Mouse (Mus musculus): ENCODE measurements around the gene Ppfia4. TPM values are rescaled to one million over a fixed set of nuclear protein-coding genes. Genes with fewer than 3 reads are reported as not detected.

The Ppfia4 gene
- polyA plus RNA-seq, 1 experiment: 35.8 TPM

- no peak overlapping the region for H3K4me2 ChIP-seq (ENCODE audit: low read depth)
- H3K36me3 ChIP-seq (ENCODE audit: control insufficient read depth, insufficient read depth): no peaks in the 10 kb centered on the region
- H3K27me3 ChIP-seq (ENCODE audit: control insufficient read depth, insufficient read depth, insufficient read length): no peaks in the 10 kb centered on the region
- no peak overlapping the region for H3K4me3 ChIP-seq
- peak in 2 of 3 experiments; percentile 33 to 58 for TF ChIP-seq MYOD1 (IDR thresholded peaks at IDR 0.05; ENCODE audit: control insufficient read depth in 1 of 3, insufficient read length in 2 of 3, low read depth in 2 of 3)
- peak; percentile 22 for TF ChIP-seq POLR2A (IDR thresholded peaks at IDR 0.05; ENCODE audit: insufficient read length, low read depth)
- TF ChIP-seq E2F4 (IDR thresholded peaks at IDR 0.05; ENCODE audit: insufficient read depth): no peak
- TF ChIP-seq TCF3 (IDR thresholded peaks at IDR 0.05; ENCODE audit: insufficient read length, low read depth): no peak
- no peak for TF ChIP-seq CEBPB (IDR thresholded peaks at IDR 0.05; ENCODE audit: insufficient read depth, poor library complexity, severe bottlenecking)
- TF ChIP-seq SRF (IDR thresholded peaks at IDR 0.05; ENCODE audit: control insufficient read depth, insufficient read length, low read depth): no peak
- no peak for TF ChIP-seq POLR2AphosphoS2 (IDR thresholded peaks at IDR 0.05; ENCODE audit: insufficient read length, low read depth)
- TF ChIP-seq MAX (IDR thresholded peaks at IDR 0.05; ENCODE audit: low read depth): no peak
- peak in 1 of 3 experiments; percentile 67 for TF ChIP-seq MYOG (IDR thresholded peaks at IDR 0.05; ENCODE audit: control insufficient read depth in 1 of 3, insufficient read depth in 1 of 3, insufficient read length in 2 of 3, low read depth in 2 of 3)
- TF ChIP-seq REST (IDR thresholded peaks at IDR 0.05; ENCODE audit: insufficient read depth, insufficient read length): no peak
- no peak for TF ChIP-seq USF1 (IDR thresholded peaks at IDR 0.05; ENCODE audit: low read depth)
- no peak for TF ChIP-seq TCF12 (IDR thresholded peaks at IDR 0.05; ENCODE audit: insufficient read depth, poor library complexity, severe bottlenecking)
- no peak overlapping the region for H3ac ChIP-seq (ENCODE audit: control insufficient read depth, insufficient read length)
- H3K79me2 ChIP-seq (ENCODE audit: control insufficient read depth, insufficient read depth): no peaks in the 10 kb centered on the region
Measured at GRCm38 (mm10) chr1:134297265-134297664, 35.5 kb downstream of the Ppfia4 start.

DNA sequence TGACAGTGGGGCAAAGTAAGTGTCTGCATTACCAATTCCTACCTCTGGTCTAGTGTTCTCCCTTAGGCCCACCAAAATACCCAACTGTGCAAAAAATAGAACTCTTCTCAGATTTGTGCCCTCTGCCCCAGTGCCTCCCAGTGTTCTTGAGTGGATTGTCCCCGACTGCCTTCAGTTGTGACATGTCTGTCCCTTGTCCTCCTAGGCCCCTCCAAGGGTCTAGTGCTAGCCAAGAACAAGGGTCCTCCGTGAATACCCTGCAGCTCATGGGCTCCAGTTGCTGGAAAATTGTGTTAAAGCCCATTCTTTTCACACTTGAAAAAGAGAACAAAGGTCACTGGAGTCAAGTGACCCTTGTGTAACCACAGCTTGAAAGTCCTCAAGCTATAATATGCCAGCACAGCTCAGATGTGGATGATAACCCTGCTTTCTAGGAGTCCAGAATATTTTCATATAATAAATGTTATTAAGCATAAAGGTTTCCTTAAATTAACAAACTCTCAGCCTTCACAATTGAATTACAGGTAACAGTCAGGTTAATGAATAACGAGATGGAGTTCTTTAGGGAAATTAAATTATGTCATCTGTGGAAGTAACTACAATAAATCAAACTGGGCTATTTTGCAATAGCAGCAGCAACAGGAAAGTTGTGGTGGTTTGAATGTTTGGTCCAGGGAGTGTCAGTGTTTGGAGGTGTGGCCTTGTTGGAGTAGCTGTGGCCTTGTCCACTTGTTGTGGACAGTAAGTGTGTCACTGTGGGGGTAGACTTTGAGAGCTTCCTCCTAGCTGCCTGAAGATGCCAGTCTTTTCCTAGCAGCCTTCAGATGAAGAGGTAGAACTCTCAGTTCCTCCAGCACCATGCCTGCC, 38.8 kb downstream of the Ppfia4 start:
- H3ac ChIP-seq (ENCODE audit: control insufficient read depth, insufficient read length): no peak overlapping the region
- no peak overlapping the region for H3K4me3 ChIP-seq
- H3K27me3 ChIP-seq (ENCODE audit: control insufficient read depth, insufficient read depth, insufficient read length): no peaks in the 10 kb centered on the region
- peak overlapping the region; percentile 80 for H3K4me2 ChIP-seq (ENCODE audit: low read depth)
- no peaks in the 10 kb centered on the region for H3K79me2 ChIP-seq (ENCODE audit: control insufficient read depth, insufficient read depth)
- no peaks in the 10 kb centered on the region for H3K36me3 ChIP-seq (ENCODE audit: control insufficient read depth, insufficient read depth)
- TF ChIP-seq POLR2AphosphoS2 (IDR thresholded peaks at IDR 0.05; ENCODE audit: insufficient read length, low read depth) (peak; percentile 90), CEBPB (IDR thresholded peaks at IDR 0.05; ENCODE audit: insufficient read depth, poor library complexity, severe bottlenecking) (peak; percentile 46; the same call in 1 of the 2 replicates), MAX (IDR thresholded peaks at IDR 0.05; ENCODE audit: low read depth) (no peak), SRF (IDR thresholded peaks at IDR 0.05; ENCODE audit: control insufficient read depth, insufficient read length, low read depth) (no peak), POLR2A (IDR thresholded peaks at IDR 0.05; ENCODE audit: insufficient read length, low read depth) (peak; percentile 53)

GRCm38 (mm10) chr1:134293276-134293675, 39.5 kb downstream of the Ppfia4 start:
- H3K4me3 ChIP-seq: peak overlapping the region; percentile 84
- H3K36me3 ChIP-seq (ENCODE audit: control insufficient read depth, insufficient read depth): no peaks in the 10 kb centered on the region
- no peaks in the 10 kb centered on the region for H3K27me3 ChIP-seq (ENCODE audit: control insufficient read depth, insufficient read depth, insufficient read length)
- H3K79me2 ChIP-seq (ENCODE audit: control insufficient read depth, insufficient read depth): no peaks in the 10 kb centered on the region
- peak overlapping the region; percentile 80 for H3K4me2 ChIP-seq (ENCODE audit: low read depth)
- TF ChIP-seq MYOG (IDR thresholded peaks at IDR 0.05; ENCODE audit: control insufficient read depth in 1 of 3, insufficient read depth in 1 of 3, insufficient read length in 2 of 3, low read depth in 2 of 3) (no peak), POLR2AphosphoS2 (IDR thresholded peaks at IDR 0.05; ENCODE audit: insufficient read length, low read depth) (peak; percentile 94), MYOD1 (IDR thresholded peaks at IDR 0.05; ENCODE audit: control insufficient read depth in 1 of 3, insufficient read length in 2 of 3, low read depth in 2 of 3) (no peak), TCF12 (IDR thresholded peaks at IDR 0.05; ENCODE audit: insufficient read depth, poor library complexity, severe bottlenecking) (no peak), MAX (IDR thresholded peaks at IDR 0.05; ENCODE audit: low read depth) (no peak), POLR2A (IDR thresholded peaks at IDR 0.05; ENCODE audit: insufficient read length, low read depth) (peak; percentile 52), TCF3 (IDR thresholded peaks at IDR 0.05; ENCODE audit: insufficient read length, low read depth) (no peak)
- H3ac ChIP-seq (ENCODE audit: control insufficient read depth, insufficient read length): no peak overlapping the region

DNA sequence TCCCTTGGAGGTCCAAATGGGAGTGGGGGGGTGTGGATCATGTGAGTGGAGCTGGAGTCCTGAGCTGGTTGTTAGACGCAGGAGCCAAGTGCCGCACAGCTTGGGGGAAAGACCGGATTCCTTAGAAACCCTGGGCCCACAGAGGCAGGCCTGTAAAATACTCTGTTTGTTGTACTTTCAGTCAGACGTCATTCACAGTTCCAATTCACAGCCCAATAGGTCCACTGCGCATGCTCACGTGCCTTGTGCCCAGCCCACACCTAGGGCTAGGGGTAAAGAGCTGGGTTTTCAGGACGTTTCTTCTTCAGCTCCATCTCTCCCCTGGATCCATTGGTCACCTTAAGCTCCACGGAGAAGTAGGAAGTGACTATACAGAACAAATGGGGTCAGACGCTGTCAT, 40.1 kb downstream of the Ppfia4 start:
- no peak overlapping the region for H3ac ChIP-seq (ENCODE audit: control insufficient read depth, insufficient read length)
- no peaks in the 10 kb centered on the region for H3K79me2 ChIP-seq (ENCODE audit: control insufficient read depth, insufficient read depth)
- H3K4me3 ChIP-seq: peak overlapping the region; percentile 84
- TF ChIP-seq USF1 (IDR thresholded peaks at IDR 0.05; ENCODE audit: low read depth): no peak
- peak; percentile 97 for TF ChIP-seq POLR2AphosphoS2 (IDR thresholded peaks at IDR 0.05; ENCODE audit: insufficient read length, low read depth)
- TF ChIP-seq MYOG (IDR thresholded peaks at IDR 0.05; ENCODE audit: control insufficient read depth in 1 of 3, insufficient read depth in 1 of 3, insufficient read length in 2 of 3, low read depth in 2 of 3): no peak
- TF ChIP-seq E2F4 (IDR thresholded peaks at IDR 0.05; ENCODE audit: insufficient read depth): no peak
- peak; percentile 76 for TF ChIP-seq POLR2A (IDR thresholded peaks at IDR 0.05; ENCODE audit: insufficient read length, low read depth)
- peak overlapping the region; percentile 80 for H3K4me2 ChIP-seq (ENCODE audit: low read depth)
- no peaks in the 10 kb centered on the region for H3K27me3 ChIP-seq (ENCODE audit: control insufficient read depth, insufficient read depth, insufficient read length)
- no peaks in the 10 kb centered on the region for H3K36me3 ChIP-seq (ENCODE audit: control insufficient read depth, insufficient read depth)

- H3K79me2 ChIP-seq (ENCODE audit: control insufficient read depth, insufficient read depth): no peaks in the 10 kb centered on the region
- TF ChIP-seq POLR2AphosphoS2 (IDR thresholded peaks at IDR 0.05; ENCODE audit: insufficient read length, low read depth): peak; percentile 71
- TF ChIP-seq CEBPB (IDR thresholded peaks at IDR 0.05; ENCODE audit: insufficient read depth, poor library complexity, severe bottlenecking): no peak
- TF ChIP-seq MYOD1 (IDR thresholded peaks at IDR 0.05; ENCODE audit: control insufficient read depth in 1 of 3, insufficient read length in 2 of 3, low read depth in 2 of 3): no peak
- TF ChIP-seq MYOG (IDR thresholded peaks at IDR 0.05; ENCODE audit: control insufficient read depth in 1 of 3, insufficient read depth in 1 of 3, insufficient read length in 2 of 3, low read depth in 2 of 3): peak in 1 of 3 experiments; percentile 46
- TF ChIP-seq TCF3 (IDR thresholded peaks at IDR 0.05; ENCODE audit: insufficient read length, low read depth): no peak
- peak; percentile 37 for TF ChIP-seq POLR2A (IDR thresholded peaks at IDR 0.05; ENCODE audit: insufficient read length, low read depth)
- TF ChIP-seq USF1 (IDR thresholded peaks at IDR 0.05; ENCODE audit: low read depth): no peak
- peak overlapping the region; percentile 84 for H3K4me3 ChIP-seq
- no peaks in the 10 kb centered on the region for H3K36me3 ChIP-seq (ENCODE audit: control insufficient read depth, insufficient read depth)
- no peaks in the 10 kb centered on the region for H3K27me3 ChIP-seq (ENCODE audit: control insufficient read depth, insufficient read depth, insufficient read length)
- peak overlapping the region; percentile 80 for H3K4me2 ChIP-seq (ENCODE audit: low read depth)
- peak overlapping the region; percentile 45 for H3ac ChIP-seq (ENCODE audit: control insufficient read depth, insufficient read length)
Measured at GRCm38 (mm10) chr1:134292073-134292472, 40.7 kb downstream of the Ppfia4 start.
